Mouse (Mus musculus) ES-E14 (cell line): ENCODE results near the gene Spsb1. TPM values are rescaled to one million over a fixed set of nuclear protein-coding genes. Genes with fewer than 3 reads are reported as not detected.

Experiments
- DNase-seq: peaks from one replicate; pipeline ENCODE4 v3.0.0-alpha.2; 2013; ENCODE audit warnings: low read depth, low spot score
- H3K27ac ChIP-seq: 2 replicates; pipeline ENCODE4 v1.5.1; 2012; ENCODE audit warnings: low read depth, mild to moderate bottlenecking, low read length, moderate library complexity, mixed read lengths; ENCODE audit not compliant: poor library complexity, insufficient read depth, severe bottlenecking
- H3K36me3 ChIP-seq: 2 replicates; pipeline ENCODE4 v1.6.1; 2012; ENCODE audit warnings: mild to moderate bottlenecking, low read length, moderate library complexity, mixed read lengths; ENCODE audit not compliant: control insufficient read depth, poor library complexity, insufficient read depth, severe bottlenecking
- H3K4me1 ChIP-seq, 2 experiments: fragments of 150-350 bp in 1 of 2; sonication (generic) in 1 of 2; 2 replicates each; pipeline ENCODE4 v1.6.1; 2012; ENCODE audit warnings: low read length in 2 of 2, mild to moderate bottlenecking in 1 of 2, mixed read lengths in 1 of 2; ENCODE audit not compliant: control insufficient read depth in 2 of 2, insufficient read depth in 2 of 2, poor library complexity in 1 of 2
- H3K4me3 ChIP-seq, 2 experiments: fragments of 150-350 bp in 1 of 2; sonication (generic) in 1 of 2; 2 replicates each; pipeline ENCODE4 v1.5.1; 2012; ENCODE audit warnings: low read length in 2 of 2, low read depth in 1 of 2, mild to moderate bottlenecking in 1 of 2, mixed read lengths in 1 of 2; ENCODE audit not compliant: insufficient read depth in 1 of 2, poor library complexity in 1 of 2, severe bottlenecking in 1 of 2
- H3K9ac ChIP-seq: 2 replicates; pipeline ENCODE4 v1.6.1; 2012; ENCODE audit warnings: low read depth, mild to moderate bottlenecking, low read length, mixed read lengths; ENCODE audit not compliant: poor library complexity, insufficient read depth, severe bottlenecking
- H3K9me3 ChIP-seq: fragments of 150-350 bp; sonication (generic); 2 replicates; pipeline ENCODE4 v1.6.1; 2012; ENCODE audit warnings: low read depth, mild to moderate bottlenecking, low read length; ENCODE audit not compliant: control insufficient read depth, insufficient read depth
- CHD2 ChIP-seq: IDR thresholded peaks from 2 replicates; pipeline ENCODE4 v1.6.1; 2014; ENCODE audit warnings: mild to moderate bottlenecking, low read depth, low read length, inconsistent platforms
- HCFC1 ChIP-seq: IDR thresholded peaks from 2 replicates; pipeline ENCODE4 v1.6.1; 2012; ENCODE audit warnings: low read length, inconsistent platforms, borderline replicate concordance; ENCODE audit not compliant: insufficient read depth
- MAFK ChIP-seq: IDR thresholded peaks from 2 replicates; pipeline ENCODE4 v1.6.1; 2014; ENCODE audit warnings: mild to moderate bottlenecking, low read depth, low read length, inconsistent platforms; ENCODE audit not compliant: insufficient read depth
- ZC3H11A ChIP-seq: IDR thresholded peaks from 2 replicates; pipeline ENCODE4 v1.6.1; 2012; ENCODE audit warnings: low read depth, mild to moderate bottlenecking, inconsistent platforms, low read length, borderline replicate concordance
- ZNF384 ChIP-seq: IDR thresholded peaks from 2 replicates; pipeline ENCODE4 v1.6.1; 2012; ENCODE audit warnings: low read depth, low read length, inconsistent platforms
- in situ Hi-C, 2 experiments: fragments of 600-800 bp; cut with MboI; formaldehyde crosslinking; loops; one replicate each; pipeline ENCODE4 v1.15.1; 2025; ENCODE audit warnings: low sequenced_read_pairs in 2 of 2, inconsistent platforms in 1 of 2; ENCODE audit not compliant: unreplicated experiment in 2 of 2
- total RNA-seq: library from RNA; depleted of rRNA; stranded (reverse); fragments of 300-350 nt; gene quantifications from 2 replicates; pipeline ENCODE4 v1.2.3, GENCODE M21; 2012

The Spsb1 gene
- total RNA-seq, 1 experiment: 12.0 TPM

- no peak overlapping the region for H3K9ac ChIP-seq
- no peaks in the 10 kb centered on the region for H3K9me3 ChIP-seq
- in situ Hi-C loops: no loop called here
- no peak for DNase-seq
- no peaks in the 10 kb centered on the region for H3K36me3 ChIP-seq
- no peak overlapping the region for H3K27ac ChIP-seq
- TF ChIP-seq ZNF384 (no peak), HCFC1 (no peak), CHD2 (no peak), MAFK (no peak), ZC3H11A (no peak)
- peaks cover 15 to 18% of the 10 kb centered on the region in 2 experiments for H3K4me1 ChIP-seq
- H3K4me3 ChIP-seq: no peak overlapping the region
Observed at GRCm38 (mm10) chr4:149933519-149934245, 21.2 kb downstream of the Spsb1 start.

GRCm38 (mm10) chr4:149933025-149933424 lies 21.8 kb downstream of the Spsb1 start:
- in situ Hi-C loops: no loop called here
- Histone ChIP-seq H3K27ac (no peak overlapping the region), H3K9me3 (no peaks in the 10 kb centered on the region), H3K4me3 (no peak overlapping the region), H3K4me1 (peaks cover 11 to 14% of the 10 kb centered on the region in 2 experiments), H3K36me3 (no peaks in the 10 kb centered on the region), H3K9ac (no peak overlapping the region)
- no peak for DNase-seq
- TF ChIP-seq ZNF384 (no peak), MAFK (no peak), HCFC1 (no peak), ZC3H11A (no peak), CHD2 (no peak)

GRCm38 (mm10) chr4:149932108-149932815 lies 22.6 kb downstream of the Spsb1 start:
- no peak for TF ChIP-seq MAFK
- no peak for TF ChIP-seq CHD2
- TF ChIP-seq ZNF384: no peak
- TF ChIP-seq HCFC1: no peak
- no peak for TF ChIP-seq ZC3H11A
- Histone ChIP-seq H3K9me3 (no peaks in the 10 kb centered on the region), H3K4me1 (peaks cover 5 to 7% of the 10 kb centered on the region in 2 experiments), H3K4me3 (no peak overlapping the region), H3K9ac (no peak overlapping the region), H3K36me3 (no peaks in the 10 kb centered on the region), H3K27ac (no peak overlapping the region)
- DNase-seq: no peak
- in situ Hi-C loops: no loop called here

- Histone ChIP-seq H3K9ac (no peak overlapping the region), H3K4me3 (no peak overlapping the region), H3K9me3 (no peaks in the 10 kb centered on the region), H3K4me1 (no peaks in the 10 kb centered on the region), H3K27ac (no peak overlapping the region), H3K36me3 (no peaks in the 10 kb centered on the region)
- DNase-seq: no peak
- TF ChIP-seq ZC3H11A (no peak), ZNF384 (no peak), CHD2 (no peak), HCFC1 (no peak)
- in situ Hi-C loops: no loop called here
Observed at GRCm38 (mm10) chr4:149930755-149931154, 24.1 kb downstream of the Spsb1 start.
